16 mouse cellular contexts compared by ENCODE assay signal in genomic region chr2:26919684-26920083, GRCm38 (mm10).
"Had no signal": no experiment of that assay in that cellular context is flagged by ENCODE, and none has a peak within 500 bp of the region (broad histone marks: within the 10 kb centered on the region; RNA-seq: fewer than 3 reads in every experiment).

No protein-coding gene starts in this region.

- H3K27me3 ChIP-seq: lung, embryonic 15.5 days; megakaryocyte, embryonic 14.5 days; midbrain, embryonic 13.5 days; midbrain, embryonic 15.5 days; neural tube, embryonic 12.5 days; stomach, embryonic 15.5 days had no signal

- ATAC-seq: lung, postnatal 0 days; midbrain, embryonic 13.5 days; midbrain, embryonic 15.5 days had no signal

- H3K9me3 ChIP-seq: lung, embryonic 15.5 days; megakaryocyte, embryonic 14.5 days; midbrain, embryonic 13.5 days; midbrain, embryonic 15.5 days; neural tube, embryonic 12.5 days; stomach, embryonic 15.5 days had no signal

- H3K9ac ChIP-seq: lung, embryonic 15.5 days; midbrain, embryonic 13.5 days; midbrain, embryonic 15.5 days; neural tube, embryonic 12.5 days; stomach, embryonic 15.5 days had no signal

- H3K4me2 ChIP-seq: lung, embryonic 15.5 days; midbrain, embryonic 11.5 days; midbrain, embryonic 13.5 days; midbrain, embryonic 15.5 days; neural tube, embryonic 12.5 days; stomach, embryonic 15.5 days had no signal

- H3K4me3 ChIP-seq: lung, embryonic 15.5 days; megakaryocyte, embryonic 14.5 days; midbrain, embryonic 13.5 days; midbrain, embryonic 15.5 days; neural tube, embryonic 12.5 days; stomach, embryonic 15.5 days had no signal

- H3K27ac ChIP-seq: lung, embryonic 15.5 days; macrophage; midbrain, embryonic 13.5 days; midbrain, embryonic 15.5 days; neural tube, embryonic 12.5 days; stomach, embryonic 15.5 days; stomach, postnatal 0 days had no signal

- DNase-seq: lung, adult 2 months; lung, postnatal 14 days; lung, postnatal 36 days; right cerebral cortex, postnatal 14 days; thymus, adult 2 months; thymus, postnatal 25 days had no signal
